Mouse (Mus musculus): ENCODE data around the gene Misp. TPM values are rescaled to one million over a fixed set of nuclear protein-coding genes. Genes with fewer than 3 reads are reported as not detected.

Gene Misp
- polyA plus RNA-seq, 1 experiment, result 17.9 TPM

DNA sequence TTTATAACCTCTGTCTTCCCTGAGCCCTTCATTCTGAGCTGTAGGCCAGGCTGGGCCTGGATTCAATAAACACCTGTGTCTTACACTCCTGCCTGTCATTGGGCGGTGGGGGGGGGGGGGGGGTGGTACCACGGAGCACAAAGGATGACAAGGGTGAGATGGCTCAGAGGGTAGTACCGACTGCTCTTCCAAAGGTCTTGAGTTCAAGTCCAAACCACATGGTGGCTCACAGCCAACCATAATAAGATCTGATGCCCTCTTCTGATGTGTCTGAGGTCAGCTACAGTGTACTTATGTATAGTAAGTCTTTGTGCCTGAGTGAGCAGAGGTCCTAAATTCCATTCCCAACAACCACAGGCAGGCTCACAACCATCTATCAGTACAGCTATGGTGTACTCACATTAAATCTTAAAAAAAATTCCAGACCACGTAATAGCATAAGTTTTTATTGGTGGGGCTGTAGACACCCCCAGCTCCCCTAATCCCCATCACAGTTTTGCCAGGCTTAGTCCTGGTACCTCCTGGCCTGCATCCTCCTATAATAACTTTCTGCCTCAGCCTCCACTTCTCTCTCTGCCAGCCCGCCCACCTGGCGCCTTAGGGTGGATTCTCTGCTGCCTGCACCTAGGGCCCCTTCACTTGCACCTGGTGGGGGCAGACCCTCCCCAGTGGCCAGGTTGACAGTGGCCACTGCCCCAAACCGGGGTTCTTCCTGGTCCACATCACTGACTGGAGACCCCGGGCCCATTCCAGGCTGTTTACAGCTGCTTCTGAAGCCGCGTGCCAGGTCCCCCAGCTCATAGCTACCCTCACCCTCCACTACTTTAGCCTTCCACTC, 43.8 kb downstream of the Misp start:
- Histone ChIP-seq H3K4me1 (ENCODE audit: control insufficient read depth, insufficient read depth, low read length) (peaks cover 35% of the 10 kb centered on the region), H3K4me3 (ENCODE audit: insufficient read depth, low read depth, low read length) (no peak overlapping the region), H3K27ac (ENCODE audit: insufficient read depth, low read depth, low read length) (no peak overlapping the region), H3K27me3 (replicated peaks; ENCODE audit: control insufficient read depth, insufficient read depth, low read length) (no peaks in the 10 kb centered on the region), H3K36me3 (ENCODE audit: control insufficient read depth, insufficient read depth, low read length) (peaks cover 14% of the 10 kb centered on the region)
- peak; percentile 33 for DNase-seq
- 54% methylated on average over 10 of the region's 10 CpGs for WGBS
- TF ChIP-seq CTCF (conservative IDR thresholded peaks at IDR 0.05; ENCODE audit: insufficient read depth, insufficient read length, low read depth, low read length) (no peak), POLR2A (IDR thresholded peaks at IDR 0.05; ENCODE audit: low read depth, low read length) (no peak)

- no peak overlapping the region for H3K4me3 ChIP-seq (ENCODE audit: insufficient read depth, low read depth, low read length)
- 46% methylated on average over 12 of the region's 12 CpGs for WGBS
- H3K36me3 ChIP-seq (ENCODE audit: control insufficient read depth, insufficient read depth, low read length), result peaks cover 8% of the 10 kb centered on the region
- H3K27ac ChIP-seq (ENCODE audit: insufficient read depth, low read depth, low read length), result no peak overlapping the region
- peaks cover 28% of the 10 kb centered on the region for H3K4me1 ChIP-seq (ENCODE audit: control insufficient read depth, insufficient read depth, low read length)
- TF ChIP-seq CTCF (conservative IDR thresholded peaks at IDR 0.05; ENCODE audit: insufficient read depth, insufficient read length, low read depth, low read length) (no peak), POLR2A (IDR thresholded peaks at IDR 0.05; ENCODE audit: low read depth, low read length) (no peak)
- no peak for DNase-seq
- no peaks in the 10 kb centered on the region for H3K27me3 ChIP-seq (replicated peaks; ENCODE audit: control insufficient read depth, insufficient read depth, low read length)
Measured at GRCm38 (mm10) chr10:79865189-79865601, 44.4 kb downstream of the Misp start.

GRCm38 (mm10) chr10:79865801-79866295, 45.1 kb downstream of the Misp start:
- 40% methylated on average over 19 of the region's 19 CpGs for WGBS
- TF ChIP-seq POLR2A (IDR thresholded peaks at IDR 0.05; ENCODE audit: low read depth, low read length), result no peak
- peak; percentile 71 for TF ChIP-seq CTCF (conservative IDR thresholded peaks at IDR 0.05; ENCODE audit: insufficient read depth, insufficient read length, low read depth, low read length)
- H3K27me3 ChIP-seq (replicated peaks; ENCODE audit: control insufficient read depth, insufficient read depth, low read length), result no peaks in the 10 kb centered on the region
- no peak overlapping the region for H3K4me3 ChIP-seq (ENCODE audit: insufficient read depth, low read depth, low read length)
- H3K27ac ChIP-seq (ENCODE audit: insufficient read depth, low read depth, low read length), result no peak overlapping the region
- H3K36me3 ChIP-seq (ENCODE audit: control insufficient read depth, insufficient read depth, low read length), result peaks cover 4% of the 10 kb centered on the region; the same call in 1 of the 2 replicates
- DNase-seq, result peak; percentile 74
- H3K4me1 ChIP-seq (ENCODE audit: control insufficient read depth, insufficient read depth, low read length), result peaks cover 22% of the 10 kb centered on the region

DNA sequence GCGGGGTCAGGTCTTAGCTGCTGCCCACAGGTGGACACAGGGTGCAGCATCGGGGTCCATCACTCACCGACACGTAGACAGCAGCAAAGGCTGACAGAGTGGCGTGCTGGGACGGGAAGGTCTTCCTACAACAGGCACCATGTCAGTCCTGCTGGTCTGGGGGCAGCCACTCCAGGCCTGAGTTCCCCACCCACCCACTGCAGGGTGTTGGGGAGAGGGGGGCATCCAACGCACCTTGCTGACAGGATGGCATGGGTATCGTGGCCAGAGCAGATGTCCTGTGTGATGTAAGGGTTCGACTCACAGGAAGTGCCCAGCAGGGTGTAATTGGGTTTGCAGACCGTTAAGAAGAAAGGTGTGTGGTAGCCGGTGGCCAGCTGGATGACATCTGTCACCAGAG, 45.8 kb downstream of the Misp start:
- no peak overlapping the region for H3K27ac ChIP-seq (ENCODE audit: insufficient read depth, low read depth, low read length)
- peaks cover 2% of the 10 kb centered on the region; the same call in 1 of the 2 replicates for H3K36me3 ChIP-seq (ENCODE audit: control insufficient read depth, insufficient read depth, low read length)
- no peak for DNase-seq
- 82% methylated on average over 11 of the region's 11 CpGs for whole genome bisulfite sequencing
- no peak overlapping the region for H3K4me3 ChIP-seq (ENCODE audit: insufficient read depth, low read depth, low read length)
- H3K4me1 ChIP-seq (ENCODE audit: control insufficient read depth, insufficient read depth, low read length), result peaks cover 15% of the 10 kb centered on the region
- no peak for TF ChIP-seq CTCF (conservative IDR thresholded peaks at IDR 0.05; ENCODE audit: insufficient read depth, insufficient read length, low read depth, low read length)
- no peak for TF ChIP-seq POLR2A (IDR thresholded peaks at IDR 0.05; ENCODE audit: low read depth, low read length)
- no peaks in the 10 kb centered on the region for H3K27me3 ChIP-seq (replicated peaks; ENCODE audit: control insufficient read depth, insufficient read depth, low read length)

GRCm38 (mm10) chr10:79871845-79872244, 51.1 kb downstream of the Misp start:
- Histone ChIP-seq H3K27me3 (replicated peaks; ENCODE audit: control insufficient read depth, insufficient read depth, low read length) (no peaks in the 10 kb centered on the region), H3K4me1 (ENCODE audit: control insufficient read depth, insufficient read depth, low read length) (0 out of 2 replicates have a peak, but pooled peaks cover 6% of the 10 kb centered on the region), H3K36me3 (ENCODE audit: control insufficient read depth, insufficient read depth, low read length) (no peaks in the 10 kb centered on the region), H3K4me3 (ENCODE audit: insufficient read depth, low read depth, low read length) (no peak overlapping the region), H3K27ac (ENCODE audit: insufficient read depth, low read depth, low read length) (no peak overlapping the region)
- WGBS, result 92% methylated on average over 8 of the region's 8 CpGs
- TF ChIP-seq POLR2A (IDR thresholded peaks at IDR 0.05; ENCODE audit: low read depth, low read length), result no peak
- TF ChIP-seq CTCF (conservative IDR thresholded peaks at IDR 0.05; ENCODE audit: insufficient read depth, insufficient read length, low read depth, low read length), result no peak
- no peak for DNase-seq

DNA sequence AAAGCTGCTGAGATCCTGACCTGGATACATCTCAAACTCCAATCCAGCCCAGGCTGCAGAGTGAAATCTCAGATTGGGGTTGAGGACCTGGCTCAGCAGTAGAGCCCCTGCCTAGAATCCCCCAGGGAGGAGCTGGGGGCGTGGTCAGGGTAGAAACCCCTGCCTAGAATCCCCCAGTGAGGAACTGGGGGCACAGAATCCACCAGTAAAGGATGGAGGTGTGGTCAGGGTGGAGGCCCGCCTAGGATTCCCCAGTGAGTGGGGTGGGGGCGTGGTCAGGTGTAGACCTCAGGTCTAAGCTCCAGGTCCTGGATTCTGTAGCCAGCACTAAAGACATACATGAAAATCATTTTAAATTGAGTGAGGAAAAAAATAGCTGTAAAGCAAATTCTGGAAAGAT, 52.1 kb downstream of the Misp start:
- Histone ChIP-seq H3K4me1 (ENCODE audit: control insufficient read depth, insufficient read depth, low read length) (0 out of 2 replicates have a peak, but pooled peaks cover 6% of the 10 kb centered on the region), H3K36me3 (ENCODE audit: control insufficient read depth, insufficient read depth, low read length) (no peaks in the 10 kb centered on the region), H3K4me3 (ENCODE audit: insufficient read depth, low read depth, low read length) (no peak overlapping the region), H3K27me3 (replicated peaks; ENCODE audit: control insufficient read depth, insufficient read depth, low read length) (no peaks in the 10 kb centered on the region), H3K27ac (ENCODE audit: insufficient read depth, low read depth, low read length) (no peak overlapping the region)
- TF ChIP-seq POLR2A (IDR thresholded peaks at IDR 0.05; ENCODE audit: low read depth, low read length), result no peak
- no peak for TF ChIP-seq CTCF (conservative IDR thresholded peaks at IDR 0.05; ENCODE audit: insufficient read depth, insufficient read length, low read depth, low read length)
- 65% methylated on average over 3 of the region's 3 CpGs for WGBS
- no peak for DNase-seq

GRCm38 (mm10) chr10:79873313-79873712, 52.5 kb downstream of the Misp start:
- Histone ChIP-seq H3K36me3 (ENCODE audit: control insufficient read depth, insufficient read depth, low read length) (no peaks in the 10 kb centered on the region), H3K4me1 (ENCODE audit: control insufficient read depth, insufficient read depth, low read length) (0 out of 2 replicates have a peak, but pooled peaks cover 6% of the 10 kb centered on the region), H3K27ac (ENCODE audit: insufficient read depth, low read depth, low read length) (no peak overlapping the region), H3K4me3 (ENCODE audit: insufficient read depth, low read depth, low read length) (no peak overlapping the region), H3K27me3 (replicated peaks; ENCODE audit: control insufficient read depth, insufficient read depth, low read length) (no peaks in the 10 kb centered on the region)
- DNase-seq, result no peak
- no peak for TF ChIP-seq POLR2A (IDR thresholded peaks at IDR 0.05; ENCODE audit: low read depth, low read length)
- TF ChIP-seq CTCF (conservative IDR thresholded peaks at IDR 0.05; ENCODE audit: insufficient read depth, insufficient read length, low read depth, low read length), result no peak
- WGBS, result 39% methylated on average over 6 of the region's 6 CpGs

Data from kidney, adult 2 months (tissue).